In genomic region chr15:79128208-79128607, GRCm38 (mm10) we compare ENCODE assay signal across 1 mouse cellular context.
TF ChIP-seq lines count a peak whose summit lies in the region.

No protein-coding gene starts in this region.

TF ChIP-seq in CH12.LX, 34 proteins besides CTCF, POLR2A, EP300 and RAD21:
- TF ChIP-seq NELFE (IDR thresholded peaks at IDR 0.05; ENCODE audit: low read depth, low read length) (no peak), UBTF (IDR thresholded peaks at IDR 0.05; ENCODE audit: low read depth, low read length) (no peak), GABPA (IDR thresholded peaks at IDR 0.05; ENCODE audit: insufficient replicate concordance, low read depth, low read length) (no peak), CHD2 (IDR thresholded peaks at IDR 0.05; ENCODE audit: low read length) (no peak), TBP (conservative IDR thresholded peaks at IDR 0.05; ENCODE audit: low read depth, low read length) (no peak), TCF12 (IDR thresholded peaks at IDR 0.05; ENCODE audit: low read depth, low read length) (no peak), USF2 (conservative IDR thresholded peaks at IDR 0.05; ENCODE audit: low read depth, low read length) (no peak), ETS1 (conservative IDR thresholded peaks at IDR 0.05; ENCODE audit: low read depth, low read length) (no peak), CHD1 (IDR thresholded peaks at IDR 0.05; ENCODE audit: low read depth, low read length) (no peak), HCFC1 (IDR thresholded peaks at IDR 0.05; ENCODE audit: low read depth, low read length) (no peak), SIN3A (IDR thresholded peaks at IDR 0.05; ENCODE audit: low read length) (no peak), MAZ (IDR thresholded peaks at IDR 0.05; ENCODE audit: low read depth, low read length) (no peak)
